In genomic region chr19:3297775-3298174, GRCm38 (mm10) we compare ENCODE assay signal across 24 mouse cellular contexts. TPM values are rescaled to one million over a fixed set of nuclear protein-coding genes. Genes with fewer than 3 reads are reported as not detected.
DNase-seq lines count a peak whose midpoint lies in the region; ATAC-seq and TF ChIP-seq lines count a peak whose summit lies in the region.
"Had no signal": no experiment of that assay in that cellular context is flagged by ENCODE, and none has a peak within 500 bp of the region (broad histone marks: within the 10 kb centered on the region; RNA-seq: fewer than 3 reads in every experiment).

No protein-coding gene starts in this region.

- WGBS in kidney, postnatal 0 days: 74% methylated on average over 7 of the region's 7 CpGs

- peak; percentile 39 for ATAC-seq in erythroblast, adult 5-6 weeks (replicated peaks; ENCODE audit: low FRiP score, poor library complexity, severe bottlenecking)
- 0 out of 2 replicates have a peak, but pooled peaks have one; percentile 49 for ATAC-seq in kidney, postnatal 0 days (replicated peaks; ENCODE audit: low FRiP score, low read depth)
- ATAC-seq: forebrain, embryonic 16.5 days; midbrain, embryonic 16.5 days; Patski had no signal

- no peak overlapping the region for H3K4me3 ChIP-seq in kidney, postnatal 0 days (replicated peaks; ENCODE audit: low read depth, low read length)
- H3K4me3 ChIP-seq: embryonic facial prominence, embryonic 13.5 days; erythroblast, embryonic 14.5 days; heart, adult 2 months; heart, embryonic 12.5 days; left cerebral cortex, adult 2 months; limb, embryonic 12.5 days; liver, embryonic 15.5 days had no signal

- no peak overlapping the region for H3K4me2 ChIP-seq in kidney, postnatal 0 days (ENCODE audit: low read length)
- H3K4me2 ChIP-seq: embryonic facial prominence, embryonic 13.5 days; heart, embryonic 12.5 days; hindbrain, embryonic 14.5 days; limb, embryonic 12.5 days; liver, embryonic 15.5 days; lung, embryonic 14.5 days had no signal

- no peaks in the 10 kb centered on the region for H3K4me1 ChIP-seq in kidney, postnatal 0 days (replicated peaks; ENCODE audit: insufficient read depth, low read length)
- H3K4me1 ChIP-seq: embryonic facial prominence, embryonic 13.5 days; heart, embryonic 12.5 days; limb, embryonic 12.5 days had no signal

- H3K9me3 ChIP-seq in kidney, postnatal 0 days (replicated peaks; ENCODE audit: low read length): no peaks in the 10 kb centered on the region
- H3K9me3 ChIP-seq: embryonic facial prominence, embryonic 13.5 days; heart, embryonic 12.5 days; limb, embryonic 12.5 days; liver, embryonic 15.5 days had no signal

- TF ChIP-seq CTCF in kidney, postnatal 0 days (IDR thresholded peaks at IDR 0.05; ENCODE audit: low read depth): no peak

- no peaks in the 10 kb centered on the region for H3K36me3 ChIP-seq in kidney, postnatal 0 days (ENCODE audit: insufficient read depth, low read length)
- H3K36me3 ChIP-seq: liver, embryonic 15.5 days had no signal

- DNase-seq in kidney, adult 18-20 months: peak; percentile 21
- DNase-seq in kidney, postnatal 10 days: no peak
- DNase-seq in kidney, postnatal 0 days (ENCODE audit: low spot score): no peak
- DNase-seq in yolk sac, embryonic 10.5 days (ENCODE audit: low spot score): peak; percentile 27
- no peak for DNase-seq in testis, postnatal 10 days (ENCODE audit: low spot score)
- DNase-seq in adrenal gland, adult 18-20 months (ENCODE audit: low spot score in 2 of 2): no peak
- DNase-seq: adrenal gland, postnatal 25 days; cerebellum, adult 11-12 months; cerebellum, adult 9-11 months; heart, adult 2 months; heart, postnatal 4 days; lung, embryonic 14.5 days; lung, postnatal 14 days had no signal

- H3K9ac ChIP-seq in kidney, postnatal 0 days (ENCODE audit: low read depth, low read length): no peak overlapping the region
- H3K9ac ChIP-seq: embryonic facial prominence, embryonic 13.5 days; heart, embryonic 12.5 days; hindbrain, embryonic 14.5 days; limb, embryonic 12.5 days; liver, embryonic 15.5 days; lung, embryonic 14.5 days had no signal

- no peak overlapping the region for H3K27ac ChIP-seq in kidney, postnatal 0 days
- H3K27ac ChIP-seq: embryonic facial prominence, embryonic 13.5 days; heart, adult 2 months; hindbrain, embryonic 14.5 days; left cerebral cortex, adult 2 months; limb, embryonic 12.5 days; liver, embryonic 15.5 days had no signal

- H3K27me3 ChIP-seq in kidney, postnatal 0 days (ENCODE audit: insufficient read depth, low read length): no peaks in the 10 kb centered on the region
- H3K27me3 ChIP-seq: embryonic facial prominence, embryonic 13.5 days; heart, embryonic 12.5 days; limb, embryonic 12.5 days; liver, embryonic 15.5 days had no signal

RNA-seq across cellular contexts. Expression of gene Ighmbp2, which starts 15.0 kb away (rescaled TPM):
- 0.63 TPM in 1 of 2 replicates, not detected in the other for total RNA-seq in erythroblast, adult 5-6 weeks (2015; ENCODE audit: low replicate concordance)
- total RNA-seq in erythroblast, adult 5-6 weeks (2017; ENCODE audit: low replicate concordance): 0.70 and 2.2 TPM in 2 replicates
- 6.3 and 6.8 TPM in 2 replicates for polyA plus RNA-seq in kidney, postnatal 0 days (2015; fragmentation: Nextera tagmentation; extraction: Ambion mirVana)
- 1 to 10 TPM; 4.9 to 6.2 TPM for total RNA-seq in adrenal gland, adult 18-20 months (2021)

RNA-seq across cellular contexts. Expression of gene Mrpl21, which starts 15.1 kb away (rescaled TPM):
- 10.0 and 13.1 TPM in 2 replicates for total RNA-seq in erythroblast, adult 5-6 weeks (2015; ENCODE audit: low replicate concordance)
- 7.2 and 18.3 TPM in 2 replicates for total RNA-seq in erythroblast, adult 5-6 weeks (2017; ENCODE audit: low replicate concordance)
- 116 and 124 TPM in 2 replicates for polyA plus RNA-seq in kidney, postnatal 0 days (2015; fragmentation: Nextera tagmentation; extraction: Ambion mirVana)
- 10 to 100 TPM; 71.8 to 72.5 TPM for total RNA-seq in adrenal gland, adult 18-20 months (2021)

RNA-seq across cellular contexts. Expression of gene Cpt1a, which starts 24.4 kb away (rescaled TPM):
- 11.0 and 15.0 TPM in 2 replicates for total RNA-seq in erythroblast, adult 5-6 weeks (2015; ENCODE audit: low replicate concordance)
- 11.4 and 19.5 TPM in 2 replicates for total RNA-seq in erythroblast, adult 5-6 weeks (2017; ENCODE audit: low replicate concordance)
- polyA plus RNA-seq in kidney, postnatal 0 days (2015; fragmentation: Nextera tagmentation; extraction: Ambion mirVana): 70.8 and 81.4 TPM in 2 replicates
- 100 to 1,000 TPM; 135 to 368 TPM for total RNA-seq in adrenal gland, adult 18-20 months (2021)

Comparison
In these comparisons a context has a peak if more than half of its experiments do, and no peak if none do; other contexts are left out.
1. DNase-seq: peak in kidney, adult 18-20 months (single experiment) and yolk sac, embryonic 10.5 days (single experiment); none in kidney, postnatal 10 days (single experiment), kidney, postnatal 0 days (single experiment), testis, postnatal 10 days (single experiment) and adrenal gland, adult 18-20 months (0 of 2).
2. RNA of gene Cpt1a, which starts 24.4 kb away (total RNA-seq): 135 to 368 TPM in adrenal gland, adult 18-20 months; 11.0 to 19.5 TPM in erythroblast, adult 5-6 weeks; every median in the first group is over 4 times any median in the second.